Mouse (Mus musculus) hindlimb bud, embryonic 11.5 days (tissue): Measurements from ENCODE around the gene Nemf.
"Not testable (repeated sequence)": the region's sequence is repeated elsewhere in the genome, so short reads cannot be mapped to it uniquely, and the experiment has no call there.

Experiments
- DNase-seq: peaks from one replicate; pipeline ENCODE4 v3.0.0-alpha.2; 2012; ENCODE audit warnings: low read depth, low spot score; ENCODE audit errors: extremely low spot score

The Nemf gene

GRCm38 (mm10) chr12:69373850-69374766 lies 17.1 kb upstream of the Nemf start:
- no peak for DNase-seq

- DNase-seq, result no peak
These were observed 15.9 kb upstream of the Nemf start for GRCm38 (mm10) chr12:69372731-69373331.

DNA sequence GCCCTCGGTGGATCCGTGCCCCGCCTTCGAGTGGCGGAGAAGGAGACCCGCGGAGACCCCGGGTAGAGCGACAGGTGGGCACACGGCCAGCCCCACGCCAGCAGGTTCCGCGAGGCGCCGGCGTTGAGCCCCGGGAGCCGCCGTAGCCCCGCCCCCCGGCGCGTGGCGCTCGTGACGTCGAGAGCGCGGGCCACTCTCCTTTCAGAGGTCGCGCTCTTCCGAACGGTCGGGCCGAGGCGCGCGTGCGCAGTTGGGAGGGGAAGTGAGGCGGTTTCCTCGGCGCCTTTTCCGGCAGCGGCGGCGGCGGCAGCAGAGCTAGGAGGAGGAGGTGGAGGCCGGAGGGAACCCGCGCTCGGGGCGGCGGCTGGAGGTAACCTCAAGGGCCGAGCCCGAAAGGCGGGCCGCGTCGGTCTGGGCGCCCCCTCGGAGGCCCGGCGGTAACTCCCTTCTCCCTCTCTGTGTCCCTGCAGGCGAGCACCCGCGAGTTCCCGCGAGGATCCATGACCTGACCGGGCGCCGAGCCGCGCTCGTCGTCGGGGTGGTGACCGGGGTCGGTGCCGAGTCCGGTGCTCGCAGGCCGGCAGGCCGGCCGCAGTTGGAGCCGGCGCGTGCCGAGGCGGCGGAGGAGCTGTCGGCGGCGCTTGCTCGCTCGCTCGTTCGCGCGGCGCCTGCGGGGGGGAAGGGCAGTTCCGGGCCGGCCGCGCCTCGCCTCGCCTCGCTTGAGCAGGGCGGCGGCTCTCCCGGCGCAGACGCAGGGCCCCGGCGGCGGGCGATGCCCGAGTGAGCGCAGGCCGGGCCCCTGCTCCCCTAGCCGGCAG lies 15.1 kb upstream of the Nemf start, which contains the start of the genes Arf6 and Gm9887:
Gene Arf6, plus strand, starts transcription at position 297 of the 818 bp plus-strand sequence.
Gene Gm9887, minus strand, starts transcription at position 605 of the 818 bp plus-strand sequence.
- peak; percentile 77 for DNase-seq

DNA sequence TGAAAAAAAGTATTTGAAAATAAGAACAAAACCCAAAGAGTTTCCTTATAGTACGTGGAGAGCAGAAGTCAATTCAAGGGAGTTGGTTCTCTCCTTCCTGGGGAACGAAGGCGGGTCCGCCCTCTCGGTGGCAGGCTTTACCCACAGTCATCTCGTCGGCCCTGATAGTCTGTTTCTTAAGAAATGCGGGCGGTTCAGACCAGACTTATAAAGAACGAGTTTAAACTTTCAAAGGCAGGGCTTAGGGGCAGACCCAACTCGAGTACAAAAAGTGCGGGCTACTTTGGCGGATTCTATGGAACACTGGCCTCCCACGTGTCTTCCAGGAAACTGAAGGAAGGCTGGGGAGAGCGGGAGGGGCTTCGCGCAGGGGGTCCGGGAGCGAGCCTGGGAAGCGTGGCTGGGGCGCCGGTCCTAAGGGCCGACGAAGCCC lies 14.5 kb upstream of the Nemf start:
- no peak for DNase-seq

- no peak for DNase-seq
These were observed 14.0 kb upstream of the Nemf start for GRCm38 (mm10) chr12:69370936-69371335.

DNA sequence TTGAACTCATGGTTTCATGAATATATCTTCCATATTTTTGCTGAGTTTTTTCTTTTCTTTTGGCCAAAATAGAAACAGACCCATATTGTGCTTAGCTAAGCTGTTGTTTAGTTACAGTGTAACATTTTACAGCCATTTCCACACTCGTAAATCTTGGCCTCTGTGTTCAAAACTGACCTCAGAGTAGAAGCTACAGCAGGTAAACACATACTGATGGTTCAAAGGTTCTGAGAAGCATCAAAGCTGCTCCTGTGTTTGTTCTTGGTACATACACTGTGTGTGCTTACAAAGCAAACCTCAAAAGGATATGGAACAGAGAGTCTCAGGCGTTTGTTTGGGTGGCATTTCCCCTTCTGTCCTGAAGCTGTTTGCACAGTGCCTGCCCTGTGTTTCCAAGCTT lies 10.6 kb upstream of the Nemf start:
- DNase-seq, result no peak

- DNase-seq, result no peak
These were observed 9.5 kb upstream of the Nemf start for GRCm38 (mm10) chr12:69366424-69366823.

- DNase-seq, result no peak
These were observed 8.8 kb upstream of the Nemf start for GRCm38 (mm10) chr12:69365757-69366156.

DNA sequence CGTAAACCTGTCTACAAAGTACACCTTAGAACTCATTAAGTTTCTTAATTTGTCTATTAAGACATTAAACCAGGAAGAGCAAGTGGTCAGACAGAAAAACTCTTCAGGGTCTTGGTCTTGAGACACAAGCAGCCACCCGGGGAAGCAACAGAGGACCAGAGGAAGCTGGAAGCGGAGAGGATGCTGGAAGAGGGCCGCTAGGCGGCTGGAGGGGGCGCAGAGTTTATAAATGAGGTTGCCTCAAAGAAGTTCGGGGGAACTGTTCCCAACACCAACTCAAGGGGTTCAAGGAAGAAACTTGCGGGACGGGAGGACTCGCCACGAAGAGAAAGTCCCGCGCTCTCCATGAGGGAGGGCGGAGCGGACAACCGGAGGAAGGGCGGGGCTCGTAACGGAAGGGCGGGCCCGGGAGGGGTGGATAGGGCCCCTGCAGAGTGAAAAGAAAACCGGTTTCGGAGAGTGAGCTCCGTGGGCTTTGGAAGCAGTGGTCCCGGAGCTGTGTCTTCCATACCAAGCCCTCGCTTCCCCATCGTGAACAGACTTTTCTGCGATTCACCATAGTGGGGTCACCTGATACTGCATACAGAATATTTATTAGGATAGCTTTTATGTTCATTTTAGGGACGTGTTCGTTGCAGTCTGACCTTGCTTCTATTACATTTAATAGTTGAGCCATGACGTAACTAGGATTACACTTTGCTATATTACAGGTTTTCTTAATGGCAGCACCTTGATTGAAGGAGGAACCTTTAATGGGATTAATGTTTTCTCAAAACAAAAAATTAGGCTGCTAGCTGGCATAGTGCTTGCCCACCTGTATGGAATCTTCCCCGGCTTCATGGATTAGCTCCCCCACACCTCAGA lies 7.2 kb upstream of the Nemf start:
- DNase-seq, result no peak

- DNase-seq, result not testable (repeated sequence)
These were observed 6.1 kb upstream of the Nemf start for GRCm38 (mm10) chr12:69363110-69363509.

DNA sequence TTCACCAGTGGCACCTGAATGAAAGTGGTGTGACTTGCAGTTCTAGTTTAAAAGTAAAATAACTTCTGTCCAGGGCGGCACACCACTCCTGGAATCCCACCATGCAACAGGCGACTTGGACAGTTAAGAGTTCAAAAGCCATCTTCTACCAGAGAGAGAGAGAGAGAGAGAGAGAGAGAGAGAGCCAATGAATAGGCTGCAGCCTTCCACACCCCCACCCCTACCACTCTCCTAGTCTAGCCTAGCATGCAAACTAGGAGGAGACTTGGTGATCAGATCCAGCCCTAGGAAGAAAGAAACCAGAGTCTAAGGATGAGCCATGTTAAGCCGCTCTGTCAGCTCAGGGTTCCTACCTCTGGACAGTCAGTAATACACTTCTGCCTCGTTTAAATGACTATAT lies 5.4 kb upstream of the Nemf start:
- DNase-seq, result no peak

DNA sequence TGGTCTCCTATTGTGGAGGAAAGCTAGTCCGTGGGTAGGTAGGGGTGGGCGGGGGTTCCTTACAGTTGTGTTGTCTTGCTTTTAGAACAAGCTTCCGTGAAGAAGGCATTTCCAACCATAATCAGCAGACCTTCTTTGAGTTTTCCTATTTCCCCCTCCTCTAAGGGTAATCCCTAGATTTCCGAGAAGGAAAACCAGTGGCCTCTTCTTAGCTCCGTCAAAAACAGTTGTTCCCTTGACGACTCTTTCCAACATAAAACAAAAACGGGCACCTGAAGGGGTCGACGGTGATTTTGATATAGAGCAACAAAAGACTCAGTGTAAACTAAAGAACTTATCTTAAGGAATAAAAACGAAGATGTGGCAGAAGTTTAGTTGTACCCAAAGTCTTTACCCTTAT lies 5.0 kb upstream of the Nemf start:
- no peak for DNase-seq

DNA sequence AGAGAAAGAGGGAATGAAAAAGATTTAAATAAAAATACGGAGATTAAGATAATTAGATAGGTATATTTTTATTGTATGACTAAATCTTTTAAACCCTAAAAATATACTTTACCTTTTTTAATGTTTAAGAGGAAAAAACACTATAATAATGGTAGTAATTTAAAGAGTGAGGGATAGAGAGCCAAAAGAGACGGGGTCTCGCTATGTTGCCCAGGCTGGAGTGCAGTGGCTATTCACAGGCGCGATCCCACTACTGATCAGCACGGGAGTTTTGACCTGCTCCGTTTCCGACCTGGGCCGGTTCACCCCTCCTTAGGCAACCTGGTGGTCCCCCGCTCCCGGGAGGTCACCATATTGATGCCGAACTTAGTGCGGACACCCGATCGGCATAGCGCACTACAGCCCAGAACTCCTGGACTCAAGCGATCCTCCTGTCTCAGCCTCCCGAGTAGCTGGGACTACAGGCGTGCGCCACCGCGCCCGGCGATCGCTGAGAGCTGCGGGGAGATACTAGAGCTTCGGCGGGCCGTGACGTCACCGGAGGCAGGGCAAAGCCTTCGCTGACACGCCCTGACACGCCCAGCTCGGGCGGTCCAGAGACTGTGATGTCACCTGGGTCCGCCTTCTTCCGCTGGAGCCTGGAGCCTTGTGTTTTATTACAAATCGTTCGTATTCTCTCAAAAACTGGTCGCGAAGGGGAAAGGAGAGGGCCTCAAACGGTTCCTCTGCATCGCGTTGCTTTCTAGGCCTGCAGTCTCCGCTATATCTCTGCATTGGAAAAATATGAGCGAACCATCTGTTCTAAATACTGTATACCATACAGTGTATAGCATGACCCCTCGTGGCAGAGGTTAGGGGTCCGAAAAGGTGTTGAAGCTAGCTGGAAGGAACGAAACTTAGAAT lies 4.3 kb upstream of the Nemf start:
- peak; percentile 91 for DNase-seq

DNA sequence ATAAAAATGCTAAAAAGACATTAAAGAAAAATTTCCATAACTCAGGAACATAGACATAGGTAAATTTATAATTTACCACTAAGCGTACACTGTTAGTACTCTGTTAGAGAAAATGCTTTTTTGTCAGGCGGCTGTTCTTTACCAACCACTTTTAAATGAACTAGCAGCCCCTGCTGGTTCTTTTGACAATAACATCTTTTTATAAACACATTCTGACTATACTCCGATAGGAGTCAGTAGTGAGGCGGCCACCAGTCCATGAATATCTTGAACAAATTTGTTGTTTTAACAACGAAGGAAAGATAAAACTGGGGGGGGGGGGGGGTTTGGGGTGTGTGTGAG lies 3.7 kb upstream of the Nemf start:
- no peak for DNase-seq

GRCm38 (mm10) chr12:69357300-69357646 lies 308 bp upstream of the Nemf start:
- no peak for DNase-seq

- no peak for DNase-seq
These were observed 5.3 kb downstream of the Nemf start for GRCm38 (mm10) chr12:69351685-69352084.

- no peak for DNase-seq
These were observed 7.0 kb downstream of the Nemf start for GRCm38 (mm10) chr12:69349928-69350327.

- DNase-seq, result no peak
These were observed 23.4 kb downstream of the Nemf start for GRCm38 (mm10) chr12:69333547-69333946.

GRCm38 (mm10) chr12:69332147-69332546 lies 24.8 kb downstream of the Nemf start:
- DNase-seq, result no peak

DNA sequence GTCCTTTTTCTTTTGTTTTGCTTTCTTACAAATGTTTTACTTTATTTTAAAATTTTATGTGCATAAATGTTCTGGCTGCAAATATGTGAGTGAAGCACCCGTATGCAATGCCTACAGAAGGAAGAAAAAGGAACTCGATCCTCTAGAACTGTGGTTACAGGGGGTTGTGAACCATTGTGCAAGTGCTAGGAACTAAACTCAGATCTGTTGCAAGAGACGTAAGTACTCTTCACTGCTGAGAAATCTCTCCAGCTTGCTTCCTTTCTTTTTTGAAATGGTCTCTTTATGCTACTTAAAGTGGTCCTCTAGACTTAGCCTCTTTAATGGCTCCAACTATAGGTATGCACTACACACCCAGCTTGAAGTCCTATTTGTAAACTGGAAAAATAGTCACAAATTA lies 25.8 kb downstream of the Nemf start:
- no peak for DNase-seq
